Mouse (Mus musculus) gastrocnemius, postnatal 10 days (tissue): ENCODE results near the gene Pamr1. TPM values are rescaled to one million over a fixed set of nuclear protein-coding genes. Genes with fewer than 3 reads are reported as not detected.

Experiments used
- DNase-seq: peaks from one replicate; pipeline ENCODE4 v3.0.0; 2021; ENCODE audit warnings: mixed read lengths
- total RNA-seq, 2 experiments: library from RNA; stranded (reverse); gene quantifications; 2 replicates each; pipeline ENCODE4 v1.2.3; 2021

Pamr1 gene
- total RNA-seq, 2 experiments from 2014 or later = 20.7 to 30.6 TPM

DNA sequence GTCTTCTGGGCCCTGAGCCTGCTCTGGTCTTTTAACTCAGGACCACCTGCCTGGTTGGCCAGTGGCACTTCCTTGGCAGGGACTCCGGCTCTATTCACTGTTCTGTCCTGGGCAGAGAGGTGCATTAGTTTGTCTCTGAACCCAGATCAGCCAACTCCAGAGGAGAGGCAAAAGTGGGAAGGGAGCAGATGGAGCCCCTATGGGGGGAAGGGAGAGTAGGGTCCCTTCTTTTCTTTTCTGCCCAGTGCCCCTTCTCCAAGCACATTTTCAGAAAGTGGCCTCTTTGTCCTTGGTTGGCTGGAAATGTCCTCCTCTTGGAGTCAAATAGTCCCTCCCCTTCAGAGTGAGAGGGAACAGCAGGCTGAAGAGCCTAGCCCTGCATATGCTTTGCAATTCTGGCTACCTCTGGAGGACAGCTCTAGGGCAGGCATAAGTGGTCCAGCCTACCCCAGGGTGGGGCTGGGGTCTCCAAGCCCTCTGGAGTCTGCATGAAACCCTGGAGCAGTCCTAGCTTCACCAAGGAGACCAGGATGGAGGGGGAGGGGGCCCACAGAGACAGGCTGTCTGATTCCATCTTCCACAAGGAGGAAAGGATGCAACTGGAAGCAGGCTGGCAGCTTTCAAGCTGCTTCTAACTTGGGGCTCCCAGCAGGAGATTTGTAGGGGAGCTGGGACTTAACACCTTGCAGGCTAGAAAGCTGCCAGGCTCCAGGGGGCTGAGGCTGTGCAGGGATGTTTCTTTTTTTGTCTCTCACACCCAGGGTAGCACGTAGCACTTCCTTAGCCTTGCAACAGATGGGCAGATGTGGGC lies 49.3 kb downstream of the Pamr1 start:
- DNase-seq = no peak

- no peak for DNase-seq
Measured at GRCm38 (mm10) chr2:102600516-102600915, 50.7 kb downstream of the Pamr1 start.

DNA sequence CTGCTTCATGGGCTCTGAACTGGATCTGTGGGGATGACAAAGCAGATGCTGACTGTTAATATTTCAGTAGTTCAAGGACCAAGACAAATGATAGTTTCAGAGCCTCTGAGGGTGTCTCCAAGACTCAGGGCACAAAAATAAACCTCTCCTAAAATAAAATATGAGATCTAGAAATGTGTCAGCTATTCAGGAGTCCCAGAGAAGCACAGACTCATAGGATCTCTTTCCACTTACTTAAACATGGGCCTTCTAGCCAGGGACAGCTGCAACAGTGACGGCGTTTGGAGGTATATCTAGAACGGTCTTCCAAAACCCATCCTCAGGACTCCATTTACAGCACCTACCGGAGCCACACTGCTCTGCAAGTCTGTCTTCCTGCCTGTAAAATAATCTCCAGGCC lies 60.7 kb downstream of the Pamr1 start:
- DNase-seq = no peak

GRCm38 (mm10) chr2:102616637-102617036 lies 66.8 kb downstream of the Pamr1 start:
- DNase-seq = no peak

GRCm38 (mm10) chr2:102620744-102621429 lies 71.1 kb downstream of the Pamr1 start:
- no peak for DNase-seq

GRCm38 (mm10) chr2:102622176-102622575 lies 72.4 kb downstream of the Pamr1 start:
- DNase-seq = no peak

GRCm38 (mm10) chr2:102622943-102623342 lies 73.1 kb downstream of the Pamr1 start:
- no peak for DNase-seq

DNA sequence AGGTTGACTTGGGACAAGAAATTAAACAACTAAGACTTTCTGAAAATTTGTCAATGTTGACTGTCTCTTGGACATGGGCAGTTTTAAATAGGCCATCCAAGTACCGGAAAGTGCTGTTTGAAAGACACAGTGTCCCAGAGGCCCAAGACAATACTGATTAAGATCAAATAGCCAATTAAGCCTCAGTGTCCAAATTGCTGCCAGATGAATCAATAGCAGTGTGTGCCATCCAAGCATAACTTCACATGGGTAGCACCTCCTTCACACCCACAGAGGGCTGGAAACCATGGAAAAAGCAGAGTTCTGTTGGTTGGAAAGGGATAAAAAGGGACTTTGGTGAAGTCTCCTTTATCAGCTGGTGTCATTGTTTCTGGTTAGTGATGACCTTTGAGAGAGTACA lies 74.7 kb downstream of the Pamr1 start:
- DNase-seq = no peak

- no peak for DNase-seq
Measured at GRCm38 (mm10) chr2:102632361-102632760, 82.5 kb downstream of the Pamr1 start.

- no peak for DNase-seq
Measured at GRCm38 (mm10) chr2:102634010-102634409, 84.2 kb downstream of the Pamr1 start.

GRCm38 (mm10) chr2:102635523-102636060 lies 85.8 kb downstream of the Pamr1 start:
- no peak for DNase-seq

- DNase-seq = no peak
Measured at GRCm38 (mm10) chr2:102636116-102636600, 86.3 kb downstream of the Pamr1 start.

DNA sequence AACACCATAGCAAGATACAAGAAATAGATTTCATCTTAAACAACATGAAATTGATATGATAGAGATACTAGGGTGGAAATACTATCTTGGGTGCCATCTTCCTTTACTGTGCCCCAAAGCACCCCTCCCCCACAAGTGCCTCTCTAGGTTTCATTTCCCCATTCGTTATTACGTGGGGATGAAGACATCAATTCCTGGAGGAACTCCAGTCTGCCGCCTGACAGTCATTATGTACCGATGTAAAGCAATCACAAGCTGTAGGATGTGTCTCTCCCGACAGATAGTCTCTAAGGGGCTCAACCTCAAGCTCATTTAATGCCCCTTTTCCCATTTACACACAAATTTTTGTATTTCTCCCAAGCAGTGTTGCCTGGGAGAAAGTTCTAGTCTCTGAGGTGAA lies 88.3 kb downstream of the Pamr1 start:
- DNase-seq = no peak

DNA sequence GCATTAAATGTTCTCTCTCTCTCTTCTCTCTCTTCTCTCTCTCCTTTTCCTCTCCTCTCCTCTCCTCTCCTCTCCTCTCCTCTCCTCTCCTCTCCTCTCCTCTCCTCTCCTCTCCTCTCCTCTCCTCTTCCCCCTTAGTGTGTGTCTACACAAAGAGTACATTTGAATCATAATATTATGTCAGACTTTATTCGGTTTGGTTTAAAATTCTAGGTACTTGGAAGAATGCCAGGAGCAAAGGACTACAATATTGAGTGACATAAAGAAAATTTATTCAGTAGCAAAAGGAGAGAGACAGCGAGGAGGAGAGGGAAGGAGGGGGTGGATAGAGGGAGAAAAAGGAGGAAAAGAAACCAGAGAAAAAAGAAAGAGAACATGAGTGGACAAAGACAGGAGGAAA lies 88.9 kb downstream of the Pamr1 start:
- no peak for DNase-seq

DNA sequence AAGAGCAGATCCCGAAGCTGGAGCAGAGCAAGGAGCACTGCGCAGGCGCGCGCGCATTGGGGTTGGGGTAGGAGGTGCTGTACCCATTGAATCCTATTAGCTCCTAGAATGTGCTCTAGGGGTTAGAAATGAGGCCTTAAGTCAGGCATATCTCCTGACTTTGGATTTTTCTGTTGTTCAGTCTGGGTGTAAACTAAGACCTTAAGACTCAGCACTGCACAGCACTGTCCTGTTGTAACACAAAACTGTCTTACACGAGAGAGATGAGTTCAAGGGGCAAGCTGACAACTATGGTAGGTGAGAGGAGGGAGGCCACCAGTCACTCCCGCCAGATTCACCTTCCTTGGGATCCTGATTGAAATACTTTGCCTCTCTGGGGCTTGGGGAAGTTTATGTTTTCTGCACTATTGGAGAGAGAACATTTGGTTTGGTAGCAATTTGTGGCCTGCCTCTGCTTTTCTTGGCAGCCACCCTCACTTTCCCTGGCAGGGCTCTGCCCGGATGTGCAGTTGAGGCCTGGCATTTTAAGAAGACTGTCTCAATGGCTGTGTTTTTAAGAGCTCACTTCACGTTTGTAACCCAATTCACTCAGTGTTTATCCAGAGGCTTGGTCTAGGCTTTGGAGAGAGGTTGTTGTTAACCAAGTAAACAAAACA lies 99.2 kb downstream of the Pamr1 start:
- no peak for DNase-seq

DNA sequence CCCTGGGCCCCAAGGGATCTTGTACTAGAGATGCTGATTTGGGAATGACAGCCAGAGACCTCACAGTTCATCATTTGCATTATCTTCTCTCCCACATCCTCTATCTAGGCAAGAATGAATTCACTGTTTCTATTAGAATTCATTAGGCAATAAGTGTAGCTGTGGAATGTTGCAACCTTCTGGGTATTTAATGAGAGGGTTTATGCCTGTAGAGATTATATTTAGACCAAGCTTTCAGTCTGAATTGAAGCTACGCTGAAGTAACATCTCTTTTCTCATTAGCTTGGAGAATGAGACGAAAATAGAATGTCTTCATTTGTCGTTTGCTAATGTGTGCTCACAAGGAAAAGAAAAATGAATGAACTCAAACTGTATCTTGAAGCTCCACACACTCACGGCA lies 100.5 kb downstream of the Pamr1 start:
- no peak for DNase-seq

DNA sequence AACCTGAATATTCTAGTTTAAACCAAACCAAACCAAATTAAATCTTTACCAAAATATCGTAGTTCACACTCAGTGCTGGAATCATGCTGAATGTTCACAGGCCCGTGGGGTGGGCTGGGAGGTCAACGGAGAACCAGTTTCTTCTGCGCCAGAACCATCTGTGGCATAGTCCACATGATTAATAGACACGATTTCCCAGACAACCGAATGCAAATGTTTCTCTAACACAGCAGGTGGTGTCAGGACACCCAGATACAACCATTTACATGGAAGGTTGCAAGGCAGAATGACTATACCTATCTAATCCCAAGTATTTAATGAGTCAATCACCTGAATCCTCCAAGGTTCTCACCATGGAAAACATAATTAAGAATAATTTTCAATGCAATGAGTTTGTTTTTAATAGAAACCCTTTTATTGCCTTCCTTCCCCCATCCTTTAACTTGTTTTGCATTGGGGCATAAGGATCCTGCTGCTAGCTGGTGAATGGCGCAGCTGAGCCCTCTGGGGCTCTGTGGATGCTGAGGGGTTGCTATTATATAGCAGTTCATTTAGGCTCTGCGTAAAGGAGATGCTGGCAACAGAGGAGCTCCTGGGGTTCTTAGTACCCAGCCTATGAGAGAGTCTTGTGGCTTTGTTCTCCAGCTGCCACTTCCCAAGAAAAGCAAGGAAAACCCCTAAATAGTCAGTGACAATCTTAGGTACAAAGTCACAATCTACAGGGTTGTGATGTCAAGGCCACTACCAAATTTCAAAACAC lies 106.3 kb downstream of the Pamr1 start:
- no peak for DNase-seq

GRCm38 (mm10) chr2:102657726-102658125 lies 107.9 kb downstream of the Pamr1 start:
- DNase-seq = no peak

DNA sequence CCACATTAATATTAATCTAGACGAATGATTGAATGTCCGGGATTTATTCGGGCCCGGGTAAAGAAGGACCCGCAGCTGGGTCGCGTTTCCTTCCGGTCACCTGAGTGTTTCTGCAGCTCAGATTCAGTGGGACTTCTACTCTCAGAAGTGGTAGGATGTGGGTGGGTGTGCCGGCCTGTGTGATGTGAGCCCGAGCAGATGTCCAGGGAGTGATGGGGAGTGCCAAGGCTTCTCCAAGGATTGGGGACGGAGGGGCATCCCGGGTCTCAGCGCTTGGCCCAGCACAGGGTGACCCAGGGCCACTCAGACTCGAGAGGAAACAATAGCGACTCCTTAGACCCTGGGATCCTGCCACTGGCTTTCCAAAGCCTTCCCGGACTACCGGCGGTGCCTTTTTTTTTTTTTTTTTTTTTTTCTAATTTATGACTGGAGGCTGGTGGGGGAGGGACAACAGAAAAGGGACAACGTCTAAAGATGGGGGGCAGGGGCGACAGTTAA lies 108.4 kb downstream of the Pamr1 start, which contains the start of gene Slc1a2:
Gene Slc1a2, plus strand, starts transcription at position 497 of the 498 bp plus-strand sequence.
- peak; percentile 8 for DNase-seq

DNA sequence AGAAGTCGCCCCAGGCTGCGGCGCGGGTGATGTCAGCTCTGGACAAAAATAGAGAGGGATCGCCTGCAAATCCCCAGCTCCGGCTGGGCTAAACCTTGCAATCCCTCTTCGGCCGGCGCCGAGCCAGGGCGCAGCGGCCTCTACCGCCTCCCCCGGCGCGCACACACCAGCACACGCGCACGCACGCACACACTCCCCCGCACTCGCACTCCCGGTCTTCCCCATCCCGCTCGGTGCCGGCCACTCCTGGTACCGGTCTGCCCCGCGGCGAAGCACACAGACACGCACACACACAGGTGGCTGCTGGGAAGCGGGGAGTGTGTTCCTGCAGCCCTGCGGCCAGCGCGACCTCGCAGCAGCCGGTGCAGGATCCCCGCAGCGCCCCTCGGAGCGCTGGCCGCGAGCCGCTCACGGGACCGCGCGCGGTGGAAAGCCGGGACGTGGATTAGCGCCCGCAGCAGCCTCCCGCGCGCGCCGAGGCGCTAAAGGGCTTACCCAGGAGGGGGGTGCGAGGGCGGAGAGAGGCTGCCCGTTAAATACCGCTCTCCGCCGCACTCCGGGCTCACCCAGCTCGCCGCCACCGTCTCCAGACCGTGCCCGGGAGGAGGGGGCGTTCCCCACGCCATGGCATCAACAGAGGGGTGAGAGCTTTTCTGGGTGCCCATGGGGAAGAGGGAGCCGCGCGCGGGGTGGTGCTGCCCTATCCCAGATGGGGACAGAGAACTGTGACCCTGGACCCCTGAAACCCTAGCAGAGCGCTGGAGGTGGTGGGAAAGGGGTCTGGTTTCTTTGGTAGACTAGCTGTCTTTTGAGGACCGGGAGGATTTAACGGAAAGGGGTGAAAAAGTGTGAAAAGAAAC lies 109.1 kb downstream of the Pamr1 start:
- DNase-seq = peak; percentile 47

DNA sequence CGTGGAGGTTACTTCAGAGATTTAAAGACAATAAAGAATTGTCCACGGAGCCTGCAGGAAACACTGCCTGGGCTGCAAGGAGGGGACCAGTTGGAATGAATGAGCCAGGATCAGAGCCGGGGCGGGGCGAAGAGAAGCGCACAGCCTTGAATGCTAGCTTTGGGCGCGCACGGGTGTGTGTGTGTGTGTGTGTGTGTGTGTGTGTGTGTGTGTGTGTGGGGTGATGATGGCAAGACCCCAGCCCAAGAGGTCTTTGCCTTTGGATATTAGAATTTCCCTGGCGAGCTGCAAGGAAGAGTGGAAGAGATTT lies 109.7 kb downstream of the Pamr1 start:
- peak; percentile 25 for DNase-seq
